Mouse (Mus musculus): ENCODE measurements at regions not wholly inside any gene's neighbourhood (a gene's known extent, or its start where the extent isn't known, plus 50 kb on each side); places are given as distances from the start of the nearest gene placed in this dataset.

- TF ChIP-seq CTCF (IDR thresholded peaks at IDR 0.05; ENCODE audit: extremely low read depth, insufficient read depth, low read length): no peak
- TF ChIP-seq POLR2A (IDR thresholded peaks at IDR 0.05; ENCODE audit: extremely low read depth, insufficient read depth, low read length): no peak
Measured at GRCm38 (mm10) chr13:82930010-82930409, 573.8 kb upstream of the Mef2c start.

Data from cortical plate, adult 2 months (tissue).